Mouse (Mus musculus) testis, adult 2 months (tissue): Measurements from ENCODE around the gene Zfp62. TPM values are rescaled to one million over a fixed set of nuclear protein-coding genes. Genes with fewer than 3 reads are reported as not detected.
A peak's percentile ranks its signal among the peaks of the same experiment; 100 is the strongest.

Experiments used
- H3K27ac ChIP-seq: fragments of 200-500 bp; 2 replicates; pipeline ENCODE4 v1.5.1; 2012; ENCODE audit warnings: low read depth, low read length; ENCODE audit not compliant: control insufficient read depth, insufficient read depth
- H3K27me3 ChIP-seq: fragments of 200-500 bp; 2 replicates; pipeline ENCODE4 v1.6.1; 2012; ENCODE audit warnings: mild to moderate bottlenecking, low read length, moderate library complexity; ENCODE audit not compliant: control insufficient read depth, insufficient read depth
- H3K36me3 ChIP-seq: fragments of 200-500 bp; 2 replicates; pipeline ENCODE4 v1.6.1; 2012; ENCODE audit warnings: mild to moderate bottlenecking, low read length; ENCODE audit not compliant: control insufficient read depth, insufficient read depth
- H3K4me1 ChIP-seq: fragments of 200-500 bp; 2 replicates; pipeline ENCODE4 v1.6.1; 2012; ENCODE audit warnings: low read length; ENCODE audit not compliant: control insufficient read depth, insufficient read depth
- H3K4me3 ChIP-seq: fragments of 200-500 bp; 2 replicates; pipeline ENCODE4 v1.5.1; 2012; ENCODE audit warnings: low read depth, mild to moderate bottlenecking, low read length, moderate library complexity, mixed read lengths; ENCODE audit not compliant: control insufficient read depth
- CTCF ChIP-seq: fragments of 200-500 bp; IDR thresholded peaks from 2 replicates; pipeline ENCODE4 v1.5.1; 2012; ENCODE audit warnings: low read depth, mild to moderate bottlenecking, inconsistent platforms, low read length, moderate library complexity; ENCODE audit not compliant: control insufficient read depth, insufficient read depth, insufficient replicate concordance
- POLR2A ChIP-seq: fragments of 200-500 bp; IDR thresholded peaks from 2 replicates; pipeline ENCODE4 v1.6.1; 2012; ENCODE audit warnings: low read depth, mild to moderate bottlenecking, inconsistent platforms, low read length, moderate library complexity; ENCODE audit not compliant: control insufficient read depth
- polyA plus RNA-seq: library from polyadenylated mRNA; depleted of rRNA; stranded (reverse); fragments of >200 nt; gene quantifications from 2 replicates; pipeline ENCODE4 v1.2.3, GENCODE M21; 2012

The Zfp62 gene
- polyA plus RNA-seq, 1 experiment, result 5.4 TPM

- Histone ChIP-seq H3K27me3 (no peaks in the 10 kb centered on the region), H3K27ac (no peak overlapping the region; the same call in 1 of the 2 replicates), H3K4me1 (peaks cover 20% of the 10 kb centered on the region), H3K36me3 (no peaks in the 10 kb centered on the region), H3K4me3 (no peak overlapping the region)
- TF ChIP-seq POLR2A (no peak), CTCF (no peak)
Observed at GRCm38 (mm10) chr11:49245634-49246415, 42.7 kb downstream of the Zfp62 start.

- no peaks in the 10 kb centered on the region for H3K36me3 ChIP-seq
- no peaks in the 10 kb centered on the region for H3K27me3 ChIP-seq
- no peak for TF ChIP-seq POLR2A
- no peak for TF ChIP-seq CTCF
- H3K4me3 ChIP-seq, result no peak overlapping the region
- H3K4me1 ChIP-seq, result peaks cover 21% of the 10 kb centered on the region
- H3K27ac ChIP-seq, result no peak overlapping the region
Observed at GRCm38 (mm10) chr11:49246523-49246922, 43.4 kb downstream of the Zfp62 start.

GRCm38 (mm10) chr11:49247255-49247654, 44.2 kb downstream of the Zfp62 start:
- TF ChIP-seq CTCF, result no peak
- no peak for TF ChIP-seq POLR2A
- H3K4me3 ChIP-seq, result no peak overlapping the region
- H3K27me3 ChIP-seq, result no peaks in the 10 kb centered on the region
- H3K4me1 ChIP-seq, result peaks cover 23% of the 10 kb centered on the region
- no peaks in the 10 kb centered on the region for H3K36me3 ChIP-seq
- no peak overlapping the region for H3K27ac ChIP-seq

- Histone ChIP-seq H3K4me3 (no peak overlapping the region), H3K36me3 (no peaks in the 10 kb centered on the region), H3K27me3 (no peaks in the 10 kb centered on the region), H3K4me1 (peaks cover 23% of the 10 kb centered on the region), H3K27ac (no peak overlapping the region)
- TF ChIP-seq CTCF (no peak), POLR2A (no peak)
Observed at GRCm38 (mm10) chr11:49248226-49248973, 45.3 kb downstream of the Zfp62 start.

GRCm38 (mm10) chr11:49248974-49249700, 46.0 kb downstream of the Zfp62 start:
- no peak overlapping the region for H3K4me3 ChIP-seq

GRCm38 (mm10) chr11:49249811-49250421, 46.8 kb downstream of the Zfp62 start:
- Histone ChIP-seq H3K4me1 (peaks cover 17% of the 10 kb centered on the region), H3K27ac (peak overlapping the region; percentile 81), H3K4me3 (peak overlapping the region; percentile 77), H3K36me3 (no peaks in the 10 kb centered on the region), H3K27me3 (no peaks in the 10 kb centered on the region)
- no peak for TF ChIP-seq CTCF
- TF ChIP-seq POLR2A, result no peak

More at GRCm38 (mm10) chr11:49248974-49249700, 46.0 kb downstream of the Zfp62 start:
- Histone ChIP-seq H3K27ac (peak overlapping the region; percentile 8; the same call in 1 of the 2 replicates), H3K36me3 (no peaks in the 10 kb centered on the region), H3K4me1 (peaks cover 23% of the 10 kb centered on the region), H3K27me3 (no peaks in the 10 kb centered on the region)
- TF ChIP-seq CTCF, result no peak
- TF ChIP-seq POLR2A, result no peak
